Mouse (Mus musculus): ENCODE measurements around the gene Nexn. TPM values are rescaled to one million over a fixed set of nuclear protein-coding genes. Genes with fewer than 3 reads are reported as not detected.

Gene Nexn
- polyA plus RNA-seq, 1 experiment, result 2.8 TPM

GRCm38 (mm10) chr3:152300376-152301337 is 34.5 kb upstream of the Nexn start:
- peaks cover 1% of the 10 kb centered on the region; the same call in 1 of the 2 replicates for H3K4me1 ChIP-seq (ENCODE audit: control insufficient read depth, insufficient read depth, low read length)
- TF ChIP-seq POLR2A (IDR thresholded peaks at IDR 0.05; ENCODE audit: extremely low read depth, insufficient read depth, low read length) (no peak), CTCF (IDR thresholded peaks at IDR 0.05; ENCODE audit: extremely low read depth, insufficient read depth, low read length) (no peak)
- H3K27ac ChIP-seq (ENCODE audit: insufficient read depth, low read length), result no peak overlapping the region
- no peak overlapping the region for H3K4me3 ChIP-seq (ENCODE audit: insufficient read depth, low read length)

GRCm38 (mm10) chr3:152295896-152296295 is 29.7 kb upstream of the Nexn start:
- Histone ChIP-seq H3K27ac (ENCODE audit: insufficient read depth, low read length) (no peak overlapping the region), H3K4me3 (ENCODE audit: insufficient read depth, low read length) (no peak overlapping the region), H3K4me1 (ENCODE audit: control insufficient read depth, insufficient read depth, low read length) (no peaks in the 10 kb centered on the region; the same call in 1 of the 2 replicates)
- TF ChIP-seq POLR2A (IDR thresholded peaks at IDR 0.05; ENCODE audit: extremely low read depth, insufficient read depth, low read length), result no peak
- TF ChIP-seq CTCF (IDR thresholded peaks at IDR 0.05; ENCODE audit: extremely low read depth, insufficient read depth, low read length), result no peak

- Histone ChIP-seq H3K4me3 (ENCODE audit: insufficient read depth, low read length) (no peak overlapping the region), H3K27ac (ENCODE audit: insufficient read depth, low read length) (no peak overlapping the region), H3K4me1 (ENCODE audit: control insufficient read depth, insufficient read depth, low read length) (no peaks in the 10 kb centered on the region; the same call in 1 of the 2 replicates)
- TF ChIP-seq CTCF (IDR thresholded peaks at IDR 0.05; ENCODE audit: extremely low read depth, insufficient read depth, low read length) (no peak), POLR2A (IDR thresholded peaks at IDR 0.05; ENCODE audit: extremely low read depth, insufficient read depth, low read length) (no peak)
Measured at GRCm38 (mm10) chr3:152294400-152294799, 28.2 kb upstream of the Nexn start.

GRCm38 (mm10) chr3:152293530-152294181 is 27.5 kb upstream of the Nexn start:
- Histone ChIP-seq H3K4me3 (ENCODE audit: insufficient read depth, low read length) (no peak overlapping the region), H3K27ac (ENCODE audit: insufficient read depth, low read length) (no peak overlapping the region)
- TF ChIP-seq POLR2A (IDR thresholded peaks at IDR 0.05; ENCODE audit: extremely low read depth, insufficient read depth, low read length) (no peak), CTCF (IDR thresholded peaks at IDR 0.05; ENCODE audit: extremely low read depth, insufficient read depth, low read length) (no peak)

DNA sequence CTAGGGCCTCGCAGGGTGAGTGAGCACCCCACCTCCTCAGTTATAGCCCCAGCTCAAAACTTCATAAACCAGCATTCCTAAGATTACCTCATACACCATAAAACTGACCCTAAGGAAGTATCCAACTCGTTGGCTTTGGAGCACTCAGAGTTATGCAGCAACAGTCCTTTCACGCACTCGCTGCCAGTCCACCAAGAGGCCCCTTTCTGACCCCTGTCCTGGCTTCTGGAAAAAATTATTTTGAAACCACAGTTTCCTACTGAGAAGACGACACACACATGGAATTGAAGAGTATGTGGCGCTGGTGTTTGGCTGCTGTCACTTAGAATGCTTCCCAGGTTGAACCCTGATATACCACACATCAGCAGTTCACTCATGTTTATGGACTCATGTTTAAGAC is 25.7 kb upstream of the Nexn start:
- TF ChIP-seq POLR2A (IDR thresholded peaks at IDR 0.05; ENCODE audit: extremely low read depth, insufficient read depth, low read length) (no peak), CTCF (IDR thresholded peaks at IDR 0.05; ENCODE audit: extremely low read depth, insufficient read depth, low read length) (no peak)
- H3K27ac ChIP-seq (ENCODE audit: insufficient read depth, low read length), result no peak overlapping the region
- H3K4me3 ChIP-seq (ENCODE audit: insufficient read depth, low read length), result no peak overlapping the region
- no peaks in the 10 kb centered on the region; the same call in 1 of the 2 replicates for H3K4me1 ChIP-seq (ENCODE audit: control insufficient read depth, insufficient read depth, low read length)

More at GRCm38 (mm10) chr3:152293530-152294181, 27.5 kb upstream of the Nexn start:
- H3K4me1 ChIP-seq (ENCODE audit: control insufficient read depth, insufficient read depth, low read length), result no peaks in the 10 kb centered on the region; the same call in 1 of the 2 replicates

- Histone ChIP-seq H3K4me3 (ENCODE audit: insufficient read depth, low read length) (no peak overlapping the region), H3K4me1 (ENCODE audit: control insufficient read depth, insufficient read depth, low read length) (no peaks in the 10 kb centered on the region; the same call in 1 of the 2 replicates), H3K27ac (ENCODE audit: insufficient read depth, low read length) (no peak overlapping the region)
- no peak for TF ChIP-seq CTCF (IDR thresholded peaks at IDR 0.05; ENCODE audit: extremely low read depth, insufficient read depth, low read length)
- no peak for TF ChIP-seq POLR2A (IDR thresholded peaks at IDR 0.05; ENCODE audit: extremely low read depth, insufficient read depth, low read length)
Measured at GRCm38 (mm10) chr3:152290175-152290798, 24.1 kb upstream of the Nexn start.

DNA sequence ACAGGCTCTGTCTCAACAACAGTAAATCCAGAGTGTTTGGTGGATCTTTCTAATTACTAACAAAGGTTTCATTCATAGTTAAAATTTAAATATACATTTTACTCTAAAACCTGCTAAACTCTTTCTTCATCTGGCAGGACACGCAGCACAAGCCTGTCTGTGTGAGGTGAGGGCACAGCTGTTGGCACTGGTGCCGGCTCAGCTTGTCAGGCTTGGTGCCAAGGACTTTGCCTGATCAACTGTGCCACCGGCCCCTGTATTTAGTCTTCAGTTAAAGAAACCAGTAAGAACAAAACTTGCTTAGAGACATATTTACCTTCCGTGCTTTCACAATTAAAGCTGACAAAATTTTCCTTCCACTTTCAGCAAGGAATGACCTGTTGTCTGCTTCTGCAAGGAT is 22.6 kb upstream of the Nexn start:
- no peak for TF ChIP-seq POLR2A (IDR thresholded peaks at IDR 0.05; ENCODE audit: extremely low read depth, insufficient read depth, low read length)
- no peak for TF ChIP-seq CTCF (IDR thresholded peaks at IDR 0.05; ENCODE audit: extremely low read depth, insufficient read depth, low read length)
- H3K4me3 ChIP-seq (ENCODE audit: insufficient read depth, low read length), result no peak overlapping the region
- H3K4me1 ChIP-seq (ENCODE audit: control insufficient read depth, insufficient read depth, low read length), result no peaks in the 10 kb centered on the region
- H3K27ac ChIP-seq (ENCODE audit: insufficient read depth, low read length), result no peak overlapping the region

DNA sequence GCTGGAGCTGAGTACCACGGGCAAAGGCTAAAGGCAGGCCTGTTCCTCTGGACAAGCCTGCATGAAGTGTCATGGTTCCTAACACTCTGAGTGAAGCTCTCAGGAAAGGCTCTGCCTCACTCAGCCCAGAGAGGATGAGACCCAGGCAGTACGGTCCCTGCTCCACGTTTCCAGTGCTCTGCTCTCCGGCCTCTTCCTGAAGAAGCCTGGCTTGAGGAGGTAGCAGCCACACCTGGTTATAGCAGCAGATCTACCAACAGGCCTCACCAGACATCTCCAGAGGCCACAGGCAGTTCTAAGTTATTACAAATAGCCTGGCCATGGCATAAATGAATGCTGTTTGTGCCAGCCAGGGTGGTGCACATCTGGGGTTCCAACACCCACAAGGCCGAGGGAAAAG is 22.1 kb upstream of the Nexn start:
- TF ChIP-seq CTCF (IDR thresholded peaks at IDR 0.05; ENCODE audit: extremely low read depth, insufficient read depth, low read length) (no peak), POLR2A (IDR thresholded peaks at IDR 0.05; ENCODE audit: extremely low read depth, insufficient read depth, low read length) (no peak)
- Histone ChIP-seq H3K27ac (ENCODE audit: insufficient read depth, low read length) (no peak overlapping the region), H3K4me1 (ENCODE audit: control insufficient read depth, insufficient read depth, low read length) (no peaks in the 10 kb centered on the region), H3K4me3 (ENCODE audit: insufficient read depth, low read length) (no peak overlapping the region)

DNA sequence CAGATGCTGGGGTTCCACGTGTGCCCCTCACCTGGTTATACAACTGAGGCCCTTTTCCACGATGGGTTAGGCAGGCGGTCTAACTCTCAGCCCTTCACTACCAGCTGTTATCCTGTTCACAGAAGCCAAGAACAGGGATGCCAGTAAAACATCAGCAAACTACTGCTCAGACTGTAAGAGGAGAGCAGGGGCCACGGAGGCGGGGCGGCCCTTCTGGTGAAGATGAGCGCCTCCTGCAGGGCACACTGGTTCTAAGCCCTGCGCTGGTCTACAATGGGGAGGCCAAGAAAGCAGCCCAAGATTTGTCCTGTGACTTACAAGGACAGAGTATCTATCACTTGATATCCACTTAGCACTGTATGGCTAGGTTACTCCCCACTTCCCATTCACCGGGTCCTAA is 21.7 kb upstream of the Nexn start:
- Histone ChIP-seq H3K4me1 (ENCODE audit: control insufficient read depth, insufficient read depth, low read length) (no peaks in the 10 kb centered on the region), H3K4me3 (ENCODE audit: insufficient read depth, low read length) (no peak overlapping the region), H3K27ac (ENCODE audit: insufficient read depth, low read length) (no peak overlapping the region)
- TF ChIP-seq CTCF (IDR thresholded peaks at IDR 0.05; ENCODE audit: extremely low read depth, insufficient read depth, low read length), result no peak
- TF ChIP-seq POLR2A (IDR thresholded peaks at IDR 0.05; ENCODE audit: extremely low read depth, insufficient read depth, low read length), result no peak
